Mouse (Mus musculus): ENCODE measurements around the gene Filip1.

Gene Filip1

DNA sequence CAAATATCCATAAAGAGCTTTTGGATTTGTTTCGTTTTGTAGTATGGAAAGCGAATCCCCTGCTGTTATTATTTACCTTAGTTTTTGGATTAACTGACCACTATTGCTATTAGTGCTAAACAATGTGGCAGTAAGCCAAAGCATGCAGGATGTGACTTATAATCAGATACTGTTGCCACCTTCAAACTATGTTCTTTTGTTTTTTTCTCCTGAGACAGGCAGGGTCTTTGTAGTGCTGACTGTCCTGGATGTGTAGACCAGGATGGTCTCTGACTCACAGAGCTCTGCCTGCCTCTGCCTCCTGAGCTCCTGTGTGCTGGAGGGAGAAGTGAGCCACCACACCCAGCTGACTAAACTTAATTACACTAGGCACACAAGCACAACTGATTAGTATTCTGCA, 33.4 kb downstream of the Filip1 start:
- DNase-seq = no peak

DNA sequence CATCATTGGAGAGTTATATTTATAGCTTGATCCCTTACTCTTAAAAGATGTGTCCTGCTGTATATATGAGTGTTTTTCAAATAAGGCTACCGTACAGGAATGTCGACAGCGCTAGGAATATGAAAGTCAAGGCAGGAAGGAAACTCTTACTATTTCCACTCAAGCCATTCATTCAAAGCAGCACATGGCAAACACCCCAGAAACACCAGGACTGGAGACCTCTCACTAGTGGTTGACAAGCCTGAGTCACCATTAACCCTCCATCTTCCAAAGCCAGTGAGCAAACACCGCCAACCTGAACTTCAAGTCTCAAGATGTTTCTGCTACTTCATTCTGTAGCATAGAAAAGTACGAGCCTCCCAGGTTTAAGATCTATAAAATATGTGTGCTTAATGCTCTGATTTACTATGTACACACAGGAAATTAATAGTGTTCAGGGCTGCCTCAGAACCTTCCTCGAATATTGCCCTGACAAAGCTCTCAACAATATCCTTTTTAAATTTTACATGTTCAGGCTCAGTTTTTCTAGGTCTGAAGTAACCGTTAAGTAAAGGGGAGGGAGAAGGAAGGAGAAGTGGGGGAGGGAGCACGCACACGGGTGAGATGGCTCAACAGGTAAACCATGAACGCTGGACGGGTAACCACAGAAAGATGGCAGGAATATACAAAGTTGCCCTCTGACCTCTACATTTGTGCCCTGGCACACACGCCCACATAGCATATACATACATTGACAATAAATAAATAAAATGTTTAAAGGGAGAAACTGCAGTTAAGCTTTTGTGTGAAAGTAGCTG, 34.2 kb downstream of the Filip1 start:
- DNase-seq = no peak

DNA sequence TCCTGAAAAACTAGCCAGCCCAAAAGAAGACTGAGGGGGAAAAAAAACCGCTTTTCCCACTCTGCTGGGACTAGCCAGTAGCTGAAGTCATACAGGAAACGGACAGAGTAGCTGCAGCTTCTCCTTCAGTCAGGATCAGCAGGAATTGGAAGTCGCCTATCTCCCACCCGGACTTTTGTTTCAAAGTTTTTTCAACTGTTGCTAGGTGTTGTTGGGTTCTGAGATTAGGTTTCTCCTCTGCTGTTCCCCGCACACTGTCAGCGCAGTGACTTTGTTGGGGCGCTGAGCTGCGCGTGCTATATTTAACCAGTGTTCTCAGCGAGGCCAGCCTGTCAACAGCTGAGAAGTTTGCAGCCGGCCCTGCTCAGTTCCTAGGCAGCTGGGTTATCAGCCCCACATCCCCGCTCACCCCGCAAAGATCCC, 35.1 kb downstream of the Filip1 start:
- DNase-seq = peak in 1 of 2 experiments; percentile 6

DNA sequence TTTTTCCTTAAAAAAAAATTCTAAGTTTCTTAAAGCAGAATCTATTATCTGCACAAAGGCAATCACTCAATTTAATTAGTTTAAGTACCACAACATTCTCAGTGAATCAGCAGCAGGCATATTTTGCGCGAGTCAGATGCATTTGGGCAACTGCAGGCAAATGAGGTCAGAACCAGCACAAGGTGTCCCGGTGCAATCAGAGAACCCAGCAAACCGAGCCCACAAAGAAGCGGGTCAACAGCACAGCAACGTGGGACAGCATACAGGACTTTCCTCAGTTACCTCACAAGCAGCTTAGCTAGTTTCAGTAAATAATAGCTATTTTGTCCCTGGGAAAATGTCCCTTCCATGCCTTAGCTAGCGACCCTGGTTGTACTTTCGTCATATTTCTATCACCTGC, 35.9 kb downstream of the Filip1 start:
- DNase-seq = no peak

DNA sequence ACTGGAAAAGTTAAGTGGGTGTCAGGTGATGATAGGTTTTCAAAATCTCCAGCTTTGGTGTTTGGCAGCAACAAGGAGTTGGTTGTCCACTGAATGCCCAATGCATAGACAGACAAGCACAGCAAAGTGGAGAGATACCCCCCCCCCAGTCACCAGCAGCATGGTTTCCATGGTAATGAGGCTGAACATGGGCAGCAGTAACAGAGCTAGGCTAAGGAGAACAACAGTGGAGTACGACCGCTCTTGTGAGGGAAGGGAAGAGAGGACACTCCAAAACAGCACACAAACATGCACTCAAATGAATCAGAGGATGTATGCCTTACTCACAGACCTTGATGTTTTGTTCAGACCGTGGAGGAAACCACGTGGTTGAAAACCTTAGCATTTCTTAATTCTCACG, 37.5 kb downstream of the Filip1 start:
- DNase-seq = no peak

DNA sequence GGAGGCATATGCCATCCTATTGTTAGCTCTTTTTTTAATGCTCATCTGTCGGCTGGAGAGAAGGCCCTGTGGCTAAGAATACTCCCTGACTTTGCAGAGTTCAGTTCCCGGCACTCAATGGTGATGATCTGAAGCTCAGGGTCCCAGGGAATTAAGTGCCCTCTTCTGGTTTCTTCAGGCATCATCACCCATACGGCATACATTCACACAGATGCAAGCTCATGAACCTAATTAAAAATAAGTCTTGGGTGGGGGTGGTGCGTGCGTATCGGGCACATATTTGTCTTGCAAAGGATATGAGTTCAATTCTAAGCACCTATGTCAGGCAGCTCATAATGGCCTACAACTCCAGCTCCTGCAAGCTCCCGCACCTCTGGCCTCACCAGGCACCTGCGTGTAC, 39.1 kb downstream of the Filip1 start:
- DNase-seq = no peak

DNA sequence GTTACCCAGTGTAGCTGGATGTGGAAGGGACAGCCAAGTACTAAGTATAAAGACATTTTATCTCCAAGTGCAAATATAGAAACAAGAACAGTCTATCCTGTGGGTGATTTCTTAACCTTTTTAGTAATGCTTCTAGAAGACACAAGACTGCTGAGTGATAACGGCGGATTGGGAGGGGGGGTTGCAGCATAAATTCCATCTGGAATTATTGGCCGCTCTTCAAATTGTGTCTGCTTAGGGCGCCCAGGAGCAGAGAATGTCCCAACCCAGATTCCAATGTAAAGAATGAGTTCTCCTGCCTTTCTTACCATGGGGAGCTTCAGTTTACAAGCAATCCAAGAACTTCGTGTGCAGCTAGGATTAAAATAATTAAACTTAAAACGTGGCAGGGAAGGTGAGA, 39.9 kb downstream of the Filip1 start:
- peak in 1 of 2 experiments; percentile 20 for DNase-seq

DNA sequence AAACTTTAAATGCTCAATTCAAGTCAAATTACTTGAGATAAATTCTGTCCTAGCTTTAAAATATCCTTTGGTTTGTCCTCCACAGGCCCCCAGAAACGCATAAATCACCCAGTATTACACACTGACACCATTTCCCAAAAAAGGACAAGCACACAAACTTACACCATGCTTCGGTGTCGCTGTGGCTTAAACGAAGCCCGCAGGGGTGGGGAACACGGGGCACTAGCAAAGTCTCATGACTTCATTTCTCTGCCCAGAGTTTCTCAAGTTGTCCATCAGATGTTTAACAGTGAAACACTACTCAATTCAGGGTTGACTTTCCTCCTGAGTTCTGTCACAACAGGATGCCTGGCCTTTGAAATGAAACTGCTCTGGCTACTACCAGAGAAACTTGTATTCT, 41.0 kb downstream of the Filip1 start:
- no peak for DNase-seq

DNA sequence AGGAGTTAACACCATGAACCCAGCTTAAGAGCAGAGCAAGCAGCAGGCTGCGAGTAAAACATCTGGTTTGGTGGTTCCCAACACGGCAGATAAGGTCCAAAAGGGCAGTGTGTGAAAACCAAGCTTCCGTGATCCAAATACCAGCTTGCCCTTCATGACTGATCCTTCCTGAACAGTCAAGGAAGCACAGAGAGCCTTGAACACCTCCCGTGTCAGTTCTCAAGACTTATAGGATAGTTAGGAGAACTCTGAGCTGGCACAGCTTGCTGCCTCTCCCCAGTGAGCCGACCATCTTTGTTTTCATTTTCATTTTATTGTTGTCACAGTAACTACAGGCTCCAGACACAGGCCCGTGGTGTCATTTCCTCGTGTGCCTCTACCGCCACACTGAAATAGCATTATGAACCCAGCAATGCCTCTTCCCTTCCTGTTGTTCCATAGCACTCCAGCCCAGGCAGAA, 42.0 kb downstream of the Filip1 start:
- DNase-seq = no peak

DNA sequence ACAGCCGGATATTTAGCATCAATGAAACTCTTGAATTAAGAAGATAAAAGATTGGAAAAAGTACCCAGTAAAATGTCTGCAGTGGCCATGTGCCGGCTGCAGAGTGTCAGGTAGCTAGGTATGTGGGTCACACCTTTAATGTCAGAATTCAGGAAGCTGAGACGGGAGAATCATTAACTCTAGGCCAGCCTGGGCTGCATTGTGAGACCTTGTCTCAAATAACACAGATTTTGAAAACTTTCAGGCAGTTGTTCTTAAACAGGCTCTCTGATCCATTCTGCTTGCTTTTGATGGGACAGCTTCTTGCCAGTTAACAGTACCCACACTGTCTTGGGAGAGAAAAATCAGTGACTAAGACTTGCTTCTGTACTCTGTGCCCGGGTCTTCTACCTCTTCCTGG, 43.1 kb downstream of the Filip1 start:
- no peak for DNase-seq

DNA sequence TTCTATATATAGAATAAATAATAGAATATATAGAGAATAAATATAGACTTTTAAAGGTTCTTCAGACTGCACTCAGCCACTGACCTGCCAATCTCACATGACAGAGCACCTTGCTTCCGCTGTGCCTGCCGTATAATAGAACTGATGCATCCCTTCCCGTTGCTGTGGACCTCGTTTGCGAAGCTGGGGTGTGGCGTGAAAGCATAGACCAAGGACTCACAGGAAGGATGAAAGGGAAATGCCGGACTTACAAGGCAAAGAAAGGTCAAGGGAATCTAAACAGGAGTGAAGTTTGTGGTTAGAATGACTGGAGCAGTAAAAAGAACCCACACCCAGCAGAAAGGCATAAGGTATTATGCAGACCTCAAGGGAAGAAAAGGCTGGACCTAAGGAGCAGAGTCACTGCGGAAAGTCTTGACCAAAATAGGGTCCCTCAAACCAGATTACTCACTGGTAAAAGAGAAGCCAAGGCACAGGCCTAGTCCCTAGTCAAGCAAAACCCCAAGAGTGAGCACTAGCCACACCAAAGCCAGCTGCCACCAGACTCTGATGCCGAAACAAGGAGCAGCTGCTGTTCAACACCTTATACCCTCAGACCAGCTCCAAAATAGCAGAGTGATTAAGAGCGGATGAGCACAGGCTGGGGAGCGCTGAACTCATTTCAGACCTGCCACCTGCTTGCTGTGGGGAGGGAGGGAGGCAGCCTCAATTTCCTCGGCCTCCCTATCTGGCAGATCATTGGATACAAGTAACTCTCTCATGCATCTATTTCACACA, 45.8 kb downstream of the Filip1 start:
- no peak for DNase-seq

DNA sequence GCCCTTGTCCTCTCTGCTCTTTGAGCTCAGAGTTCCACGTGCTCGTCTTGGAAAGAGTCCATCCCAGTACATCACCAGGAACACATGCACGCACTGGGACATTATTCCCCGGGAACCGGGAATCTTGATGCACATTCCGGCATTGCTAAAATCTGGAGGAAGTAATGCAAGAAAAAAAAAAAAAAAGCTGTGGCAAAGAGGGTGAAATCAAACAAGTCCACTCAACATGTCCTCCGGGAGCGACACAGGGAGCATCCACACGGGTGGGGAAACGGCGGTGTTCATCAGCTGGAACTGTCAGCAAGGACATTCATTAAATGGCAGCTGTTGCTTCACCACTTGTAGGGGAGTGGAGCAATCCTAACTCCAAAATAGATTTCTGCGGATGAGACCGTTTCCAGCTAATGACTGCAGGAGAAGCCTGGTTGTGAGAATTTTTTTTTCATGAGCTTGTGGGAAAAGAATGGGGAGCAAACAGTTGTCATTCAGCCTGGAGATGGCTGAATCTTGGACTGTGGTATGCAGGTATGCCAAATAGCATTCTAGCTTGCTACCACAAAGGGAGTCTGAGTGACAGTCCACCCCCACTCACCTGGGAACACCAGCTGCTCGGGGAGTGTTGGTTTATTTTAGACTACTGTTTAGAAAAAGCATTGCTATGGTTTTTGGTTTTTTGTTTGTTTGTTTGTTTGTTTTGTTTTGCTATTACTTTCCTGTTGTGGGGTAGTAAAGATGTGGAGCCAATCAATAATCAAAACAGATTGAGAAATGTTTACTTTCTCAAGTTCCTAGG, 46.9 kb downstream of the Filip1 start:
- no peak for DNase-seq

DNA sequence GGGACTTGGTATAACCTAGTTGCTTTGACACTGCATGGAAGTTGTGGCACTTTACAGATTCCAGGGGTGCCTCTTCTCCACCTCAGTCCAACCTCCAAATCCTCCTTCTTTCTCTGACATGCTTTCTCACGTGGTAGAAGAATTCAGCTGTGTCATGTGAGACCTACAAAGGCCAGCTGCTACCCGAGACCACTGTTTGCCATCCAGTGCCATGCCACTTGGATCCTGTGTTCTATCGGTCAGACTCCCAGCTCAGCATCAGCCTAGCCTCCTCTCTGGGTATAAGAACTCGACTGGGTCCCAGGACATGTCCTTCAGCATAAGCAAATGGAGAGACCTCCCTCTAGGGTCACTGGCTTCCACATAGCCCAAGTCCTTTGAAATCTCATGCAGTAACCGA, 47.6 kb downstream of the Filip1 start:
- no peak for DNase-seq

DNA sequence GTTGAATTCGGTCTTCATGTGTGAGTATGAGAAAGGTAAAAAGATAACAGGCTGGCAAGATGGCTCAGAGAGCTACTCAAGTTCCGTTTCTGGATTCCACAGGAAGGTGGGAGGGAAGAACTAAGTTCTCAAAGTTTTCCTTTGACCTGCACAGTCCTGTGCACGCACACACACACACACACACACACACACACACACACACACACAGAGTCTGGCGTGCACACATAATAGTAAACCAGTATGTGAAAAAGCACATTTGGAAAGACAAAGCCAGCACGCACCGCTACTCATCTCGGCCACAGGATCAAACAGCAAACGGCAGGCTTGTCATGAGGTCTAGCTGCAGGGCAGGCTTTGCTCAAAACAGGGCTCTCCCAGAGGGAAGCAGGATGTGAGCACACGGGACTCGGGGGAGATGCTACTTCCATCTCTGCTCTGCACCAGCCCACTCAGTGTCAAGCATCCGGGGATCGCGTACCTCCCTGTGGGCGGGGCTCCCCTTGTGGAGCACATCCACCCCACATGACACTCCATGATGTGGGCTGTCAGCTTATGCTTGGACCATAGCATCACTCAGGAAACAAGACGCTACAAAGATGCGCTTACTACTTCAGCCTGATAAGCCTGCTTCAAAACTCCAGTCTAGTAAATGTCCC, 50.9 kb downstream of the Filip1 start:
- peak; percentile 23 to 34 for DNase-seq

DNA sequence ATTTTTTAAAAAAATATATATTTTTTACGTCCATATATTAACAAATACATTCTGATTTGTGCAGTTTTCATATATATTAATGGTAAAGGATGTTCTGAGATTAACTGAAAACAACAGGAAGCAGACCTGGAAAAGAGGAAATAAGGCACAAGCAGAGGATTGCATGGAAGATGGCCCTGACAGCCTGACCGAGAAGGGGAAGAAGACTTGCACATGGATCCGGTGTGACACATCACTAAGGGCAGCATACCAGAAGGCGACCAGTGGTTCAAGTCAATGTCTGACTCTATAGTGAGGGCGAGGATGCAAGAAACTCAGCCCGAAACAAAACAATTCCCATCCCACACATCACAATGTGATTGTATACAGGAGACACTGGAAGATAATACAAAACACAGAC, 52.2 kb downstream of the Filip1 start:
- no peak for DNase-seq

DNA sequence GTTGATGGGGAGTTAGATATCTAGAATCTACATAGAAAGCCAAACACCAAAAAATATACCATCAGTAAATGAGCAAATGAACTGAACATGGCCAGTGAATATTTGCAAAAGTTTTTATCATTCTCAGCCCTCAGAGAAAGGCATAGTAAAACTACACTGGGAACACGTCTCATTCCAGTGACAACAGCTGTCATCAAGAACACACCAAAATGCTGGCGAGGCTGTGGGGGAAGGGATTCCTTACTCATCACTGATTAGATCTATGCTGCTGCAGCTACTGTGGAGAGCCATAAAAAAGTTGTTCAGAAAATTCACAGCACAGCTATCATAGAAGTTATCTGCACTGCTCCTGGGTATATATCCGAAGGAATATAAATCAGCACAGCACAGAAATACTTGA, 54.3 kb downstream of the Filip1 start:
- no peak for DNase-seq

DNA sequence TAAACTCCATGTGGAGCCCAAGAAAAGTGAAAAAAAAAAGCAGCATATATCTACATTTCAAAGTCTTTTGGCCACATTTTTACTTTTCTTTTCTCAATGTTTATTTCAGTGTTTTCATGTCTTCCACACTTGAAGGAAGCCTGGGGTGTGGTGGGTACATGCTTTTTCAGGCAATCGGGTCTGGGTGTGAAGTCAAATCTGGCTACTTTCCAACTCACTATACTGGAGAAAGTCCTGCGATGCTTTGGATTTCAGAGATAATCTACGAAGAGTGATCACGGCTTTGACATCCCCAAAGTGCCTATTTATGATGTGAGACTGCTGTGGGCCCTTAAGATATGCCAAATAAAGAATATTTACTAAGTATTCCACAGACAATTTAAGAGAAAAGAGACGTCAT, 57.7 kb downstream of the Filip1 start:
- DNase-seq = no peak

DNA sequence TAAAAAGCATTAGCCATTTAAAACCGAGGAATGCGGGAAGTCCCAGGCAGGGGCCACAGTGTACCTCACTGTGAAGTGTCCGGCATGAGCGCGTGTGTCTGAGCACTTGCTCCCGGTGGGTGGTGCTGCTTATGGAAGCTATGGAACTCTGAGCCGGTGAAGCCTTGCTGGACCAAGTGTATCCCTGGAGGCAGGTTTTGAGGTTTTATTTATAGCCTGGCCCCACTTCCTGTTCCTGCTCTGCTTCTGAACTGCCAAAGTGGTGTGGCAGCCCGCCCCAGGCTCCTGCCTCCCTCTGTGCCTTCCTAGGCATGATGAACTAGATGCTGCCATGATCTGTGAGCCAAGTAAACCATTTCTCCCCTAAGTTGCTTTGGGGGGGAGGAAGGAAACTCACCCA, 60.7 kb downstream of the Filip1 start:
- DNase-seq = no peak

DNA sequence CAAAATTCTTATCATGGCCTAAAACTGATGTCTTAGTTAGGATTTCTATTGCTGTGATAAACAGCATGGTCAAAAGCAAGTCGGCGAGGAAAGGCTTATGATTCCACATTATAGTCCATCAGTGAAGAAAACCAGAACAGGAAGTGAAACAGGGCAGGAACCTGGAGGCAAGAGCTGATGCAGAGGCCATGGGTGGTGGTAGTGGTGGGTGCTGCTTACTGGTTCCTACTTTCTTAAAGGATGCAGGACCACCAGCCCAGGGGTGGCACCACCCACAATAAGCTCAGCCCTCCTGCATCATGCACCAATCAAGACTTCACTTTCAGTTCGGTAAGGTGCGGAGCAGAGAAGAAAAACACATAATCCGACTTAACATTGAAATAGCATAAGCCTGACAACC, 61.3 kb downstream of the Filip1 start:
- no peak for DNase-seq

DNA sequence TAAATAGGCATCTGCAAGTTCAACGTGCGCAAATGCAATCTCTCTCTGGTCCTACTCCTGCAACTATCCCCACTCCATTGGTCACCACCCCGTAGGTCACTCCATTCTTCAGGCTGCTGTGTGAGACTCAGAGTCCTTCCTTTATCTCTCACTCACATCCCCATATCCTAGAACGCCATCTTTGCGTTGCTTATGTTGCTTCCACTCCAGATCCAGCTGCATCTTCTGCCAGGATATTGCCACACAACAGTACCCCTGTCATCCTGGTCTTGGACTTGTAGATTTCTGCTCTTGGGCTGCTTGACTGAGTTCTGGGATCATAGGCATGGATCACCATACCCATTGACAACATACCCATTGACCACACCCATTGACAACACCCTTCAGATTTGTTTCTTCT, 62.0 kb downstream of the Filip1 start:
- DNase-seq = no peak

DNA sequence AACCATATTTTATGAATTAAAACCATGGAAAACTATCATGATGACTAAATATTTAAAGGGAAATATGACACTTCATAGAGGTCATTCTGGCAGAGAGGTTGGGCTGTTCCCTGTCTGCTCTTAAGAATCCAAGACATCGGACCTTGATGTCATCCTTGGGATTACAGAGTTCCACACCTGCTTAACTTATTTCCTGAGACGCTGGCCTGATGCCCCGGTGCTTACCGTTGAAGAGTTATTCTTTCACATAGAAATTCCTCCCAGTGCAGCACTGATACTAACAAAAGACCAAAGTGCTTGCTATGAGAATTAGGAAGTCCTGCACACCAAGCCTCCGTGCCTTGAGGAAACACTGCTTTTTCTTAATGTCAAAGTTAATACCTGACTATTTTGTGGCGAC, 62.6 kb downstream of the Filip1 start:
- no peak for DNase-seq

DNA sequence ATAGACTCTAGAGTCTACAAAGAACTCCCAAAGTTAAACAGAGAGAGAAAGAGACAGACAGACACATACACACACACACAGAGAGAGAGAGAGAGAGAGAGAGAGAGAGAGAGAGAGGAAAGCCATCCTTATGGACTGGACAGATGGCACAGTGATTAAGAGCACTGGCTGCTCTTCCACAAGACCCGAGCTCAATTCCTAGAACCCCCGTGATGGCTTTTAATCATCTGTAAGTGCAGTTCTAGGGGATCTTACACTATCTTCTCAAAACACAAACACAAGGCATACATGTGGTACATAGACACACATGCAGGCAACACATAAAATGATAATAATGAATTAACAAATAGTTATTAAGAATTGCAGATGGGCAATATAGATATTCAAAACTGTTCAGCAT, 64.3 kb downstream of the Filip1 start:
- no peak for DNase-seq

DNA sequence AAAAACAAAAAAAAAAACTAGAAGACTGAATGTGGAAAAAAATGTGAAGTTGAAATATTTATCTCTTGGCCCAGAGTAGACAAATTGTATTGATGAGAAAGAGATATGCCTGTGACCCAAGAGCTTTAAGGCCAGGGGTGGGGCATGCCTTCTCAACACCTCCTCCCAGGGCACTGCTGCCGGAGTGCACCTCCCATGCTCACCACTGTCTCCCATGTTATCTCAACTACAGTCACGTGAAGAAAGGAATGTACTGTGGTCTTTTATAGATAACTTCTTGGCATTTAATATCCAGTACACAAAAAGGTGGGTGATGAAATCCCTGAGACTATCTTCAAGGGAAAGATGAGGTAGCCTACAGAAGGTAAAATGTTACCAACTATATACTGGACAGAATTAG, 64.7 kb downstream of the Filip1 start:
- no peak for DNase-seq
